Mouse (Mus musculus) naive thymus-derived CD4-positive, alpha-beta T cell, adult 2 months (primary cell): Measurements from ENCODE around the gene Jagn1.
A peak's percentile ranks its signal among the peaks of the same experiment; 100 is the strongest.

ENCODE experiments used
- DNase-seq: peaks from one replicate; pipeline ENCODE4 v3.0.0-alpha.2; 2011; ENCODE audit warnings: low read depth

The Jagn1 gene

GRCm38 (mm10) chr6:113442442-113443090 is at the start of gene Jagn1:
Gene Jagn1 (plus strand): TSS chr6:113442569.
- peak; percentile 96 for DNase-seq

- DNase-seq = no peak
Measured at GRCm38 (mm10) chr6:113393951-113394350, 48.4 kb upstream of the Jagn1 start.

- no peak for DNase-seq
Measured at GRCm38 (mm10) chr6:113394811-113395210, 47.6 kb upstream of the Jagn1 start.

DNA sequence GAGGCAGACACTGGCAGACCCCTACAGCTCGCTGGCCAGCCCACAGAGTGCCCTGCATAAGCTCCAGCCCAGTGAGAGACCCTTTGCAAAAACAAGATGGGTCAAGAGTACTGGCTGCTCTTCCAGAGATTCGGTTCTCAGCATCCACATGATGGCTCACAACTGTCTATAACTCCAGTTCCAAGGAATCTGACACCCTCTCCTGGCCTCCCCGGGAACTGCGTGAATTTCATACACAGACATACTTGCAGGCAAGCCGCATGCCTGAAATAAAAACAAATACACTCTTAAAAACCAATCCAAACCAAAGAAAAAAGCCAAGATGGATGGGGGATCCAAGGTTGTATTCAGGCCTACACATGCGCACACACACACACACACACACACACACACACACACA is 46.9 kb upstream of the Jagn1 start:
- no peak for DNase-seq

GRCm38 (mm10) chr6:113396270-113397030 is 45.9 kb upstream of the Jagn1 start:
- DNase-seq = no peak

DNA sequence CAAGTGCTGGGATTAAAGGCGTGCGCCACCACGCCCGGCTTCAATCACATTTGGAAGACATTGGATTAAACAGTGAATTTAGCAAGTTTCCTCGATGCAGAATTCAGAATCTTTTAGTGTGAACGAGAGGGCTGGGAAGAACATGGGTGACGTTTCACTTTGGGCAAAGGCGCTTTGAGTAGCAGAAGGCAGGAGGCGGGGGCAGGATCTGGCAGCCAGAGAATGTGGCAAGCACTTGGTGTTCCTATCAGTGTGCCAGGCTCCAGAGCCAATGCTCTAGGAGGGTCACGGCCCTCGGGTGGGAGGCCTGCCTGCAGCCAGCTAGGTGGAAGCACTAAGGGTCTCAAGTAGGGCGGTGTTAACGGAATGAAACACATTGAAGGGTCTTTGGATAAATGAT is 40.3 kb upstream of the Jagn1 start:
- no peak for DNase-seq

DNA sequence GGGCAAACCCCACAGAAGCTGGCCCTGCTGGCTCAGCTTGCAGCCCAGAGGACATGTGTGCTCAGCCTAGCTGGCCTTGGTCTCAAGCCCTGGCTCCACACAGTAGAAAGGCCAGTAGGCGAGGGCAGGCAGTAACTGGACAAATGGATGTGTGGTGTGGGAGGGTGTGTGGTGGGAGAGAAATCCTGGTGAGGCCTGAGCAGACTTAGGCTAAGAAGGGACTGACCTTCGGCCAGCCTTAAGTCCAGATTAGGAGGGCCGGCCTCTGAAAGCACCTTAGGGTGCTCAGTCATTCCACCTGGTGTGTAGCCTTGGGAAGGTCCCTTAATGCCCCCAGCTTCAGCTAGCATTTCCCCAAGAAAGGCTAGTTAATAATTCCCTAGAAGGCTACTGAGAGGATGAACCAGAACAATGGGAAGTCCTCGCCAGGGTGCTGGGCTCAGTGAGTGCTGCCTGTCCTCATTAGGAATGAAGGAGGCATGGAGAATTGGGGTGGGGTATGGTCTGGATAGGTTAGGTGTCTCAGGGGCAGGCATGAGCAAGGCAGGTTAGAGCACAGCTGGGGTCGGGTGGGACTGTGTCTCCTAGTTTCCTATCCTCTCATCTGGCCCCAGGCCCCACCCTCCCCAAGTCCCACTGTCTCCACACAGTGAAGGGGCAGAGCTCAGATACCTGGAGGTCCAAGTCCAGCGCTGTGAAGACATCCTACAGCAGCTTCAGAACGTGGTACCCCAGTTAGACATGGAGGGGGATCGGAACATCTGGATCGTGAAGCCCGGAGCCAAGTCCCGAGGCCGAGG is 37.5 kb upstream of the Jagn1 start:
- DNase-seq = no peak

DNA sequence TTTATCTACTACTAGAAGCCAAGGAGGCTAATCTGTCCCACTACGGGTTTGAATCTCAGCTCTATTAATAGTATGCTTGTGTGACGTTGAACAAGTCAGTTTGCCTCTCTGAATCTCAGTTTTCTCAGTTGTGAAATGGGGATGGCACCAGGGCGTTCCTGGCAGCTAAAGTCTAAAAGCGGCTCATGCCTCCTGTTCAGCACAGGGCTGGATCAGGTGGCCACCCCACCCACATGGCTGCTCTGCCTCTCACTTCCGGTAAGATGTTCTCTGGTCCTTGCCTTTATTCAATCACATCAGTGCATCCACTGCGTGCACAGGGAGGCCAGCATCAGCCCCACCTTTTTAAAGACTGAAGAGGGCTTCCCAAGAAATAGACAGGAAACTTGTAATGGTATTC is 36.9 kb upstream of the Jagn1 start:
- no peak for DNase-seq

GRCm38 (mm10) chr6:113406683-113407082 is 35.7 kb upstream of the Jagn1 start:
- DNase-seq = no peak

DNA sequence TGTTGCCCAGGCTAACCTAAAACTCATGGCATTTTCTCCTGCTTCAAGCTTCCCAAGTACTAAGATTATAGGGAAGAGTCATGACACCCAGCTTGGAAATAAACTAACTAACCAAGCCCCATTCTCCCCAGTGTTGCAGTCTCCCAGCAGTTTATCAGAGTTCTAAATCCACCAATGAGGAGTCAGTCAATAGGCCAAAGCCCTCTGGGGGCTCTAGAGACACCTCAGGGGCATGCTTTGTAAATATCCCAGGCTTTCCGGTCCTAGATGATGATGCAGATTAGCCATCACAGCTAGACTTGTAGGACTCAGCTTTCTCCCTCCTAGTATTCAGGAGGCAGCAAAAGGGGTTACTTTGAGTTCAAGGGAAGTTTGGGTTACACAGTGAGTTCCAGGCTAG is 32.4 kb upstream of the Jagn1 start:
- no peak for DNase-seq

GRCm38 (mm10) chr6:113416416-113416815 is 26.0 kb upstream of the Jagn1 start:
- DNase-seq = no peak

DNA sequence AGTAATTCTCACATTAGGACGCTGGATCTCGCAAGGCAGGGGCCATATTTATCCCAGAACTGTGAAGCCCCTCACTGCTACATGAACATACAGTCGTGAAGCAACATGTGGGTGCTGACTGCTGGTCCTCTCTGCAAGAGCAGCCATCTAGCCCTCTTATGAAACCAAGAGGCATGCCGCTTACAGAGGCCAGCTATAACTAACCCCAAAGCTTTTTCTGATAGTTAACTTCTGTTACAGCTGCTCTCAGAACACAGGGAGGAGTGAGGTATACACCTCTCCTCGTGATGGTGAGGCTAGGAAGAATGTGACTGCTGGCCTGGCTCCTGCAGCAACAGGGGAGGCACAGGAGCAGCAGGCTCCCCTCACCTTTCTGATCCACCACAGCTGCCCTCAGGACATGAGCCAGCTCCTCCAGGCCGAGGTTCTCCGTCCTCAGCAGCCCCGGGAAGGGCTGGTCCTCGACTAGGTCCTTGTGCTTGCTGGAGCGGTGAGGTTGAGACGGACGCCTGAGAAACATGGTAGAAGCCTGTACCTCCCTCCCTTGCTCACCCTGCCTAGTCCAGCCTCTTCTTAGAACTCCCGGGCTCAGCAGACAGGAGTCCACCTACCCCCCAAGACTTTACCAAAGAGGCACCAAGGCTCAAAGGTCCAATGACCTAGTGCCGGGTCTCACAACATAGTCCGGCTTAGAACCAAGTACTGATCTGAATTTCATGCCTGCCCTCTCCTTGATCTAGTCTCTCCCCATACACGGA is 23.7 kb upstream of the Jagn1 start:
- DNase-seq = no peak

- peak; percentile 99 for DNase-seq
Measured at GRCm38 (mm10) chr6:113419199-113419587, 23.2 kb upstream of the Jagn1 start, which contains the start of gene Rpusd3. Gene Rpusd3 (minus strand): TSS chr6:113419340.

DNA sequence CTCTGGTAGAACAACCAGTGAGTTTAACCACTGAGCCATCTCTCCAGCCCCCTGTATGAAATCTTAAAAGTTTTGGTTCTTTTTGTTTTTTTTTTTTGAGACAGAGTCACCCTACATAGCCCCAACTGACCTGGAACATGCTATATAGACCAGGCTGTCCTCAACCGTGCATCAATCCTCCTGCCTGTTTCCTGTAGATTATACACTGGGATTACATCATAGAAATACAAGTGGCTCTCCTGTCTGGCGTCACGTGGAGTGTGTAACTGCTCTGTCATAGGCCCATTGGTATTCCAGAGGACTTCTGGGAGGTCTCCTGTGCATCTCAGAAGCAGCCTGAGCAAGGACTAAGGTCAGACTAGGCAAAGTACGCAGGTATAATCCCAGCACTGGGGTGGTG is 19.4 kb upstream of the Jagn1 start:
- no peak for DNase-seq

DNA sequence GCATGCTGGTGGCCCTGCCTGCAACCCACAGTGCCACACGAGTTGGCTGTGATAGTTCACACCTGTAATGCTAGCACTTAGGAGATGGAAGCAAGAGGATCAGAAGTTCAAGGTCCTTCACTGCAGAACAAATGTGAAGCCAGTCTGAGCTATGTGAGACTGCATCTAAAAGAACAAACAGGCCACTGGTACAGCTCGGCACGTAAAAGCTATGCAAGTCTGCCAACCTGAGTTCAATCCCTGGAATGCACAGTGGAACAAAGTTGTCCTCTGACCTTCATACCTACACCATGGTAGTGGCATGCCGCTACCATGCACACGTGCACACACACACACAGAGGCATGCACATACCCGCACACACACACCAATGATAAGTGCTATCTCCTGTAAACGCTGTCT is 18.2 kb upstream of the Jagn1 start:
- no peak for DNase-seq

DNA sequence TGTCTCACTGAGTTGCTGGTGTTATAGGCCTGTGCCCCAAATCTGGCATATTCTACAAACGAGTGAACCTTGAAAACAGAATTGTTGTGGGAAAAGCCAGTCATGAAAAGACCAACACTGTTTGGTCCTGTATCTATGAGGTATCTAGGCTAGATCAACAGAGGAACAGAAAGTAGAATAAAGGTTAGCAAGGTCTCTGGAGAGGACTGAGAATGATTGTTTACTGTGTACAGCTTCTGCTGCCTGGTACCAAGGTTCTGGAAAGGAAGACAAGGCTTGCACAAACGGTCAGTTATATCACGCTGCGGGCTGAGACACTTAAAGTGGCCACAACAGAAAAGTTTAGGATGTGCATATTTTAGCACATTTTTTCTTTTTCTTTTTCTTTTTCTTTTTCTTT is 15.7 kb upstream of the Jagn1 start:
- DNase-seq = no peak

DNA sequence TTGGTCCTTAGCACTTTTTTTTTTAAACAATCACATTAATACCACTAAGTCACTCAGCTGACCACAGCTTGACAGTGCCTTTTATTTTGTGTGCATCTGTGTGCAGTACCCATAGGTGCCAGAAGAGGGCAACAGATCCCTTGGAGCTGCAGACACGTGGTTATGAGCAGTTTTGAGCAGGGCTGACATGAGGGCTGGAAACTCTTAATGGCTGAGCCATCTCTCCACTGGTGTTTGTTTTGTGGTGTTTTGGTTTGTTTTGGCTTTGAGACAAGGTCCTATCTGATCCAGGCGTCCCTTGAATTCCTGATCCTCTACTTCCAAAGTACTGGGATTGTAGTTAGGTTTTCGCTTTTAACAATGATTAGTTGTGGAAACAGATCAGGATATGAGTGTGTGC is 15.0 kb upstream of the Jagn1 start:
- DNase-seq = peak; percentile 69

DNA sequence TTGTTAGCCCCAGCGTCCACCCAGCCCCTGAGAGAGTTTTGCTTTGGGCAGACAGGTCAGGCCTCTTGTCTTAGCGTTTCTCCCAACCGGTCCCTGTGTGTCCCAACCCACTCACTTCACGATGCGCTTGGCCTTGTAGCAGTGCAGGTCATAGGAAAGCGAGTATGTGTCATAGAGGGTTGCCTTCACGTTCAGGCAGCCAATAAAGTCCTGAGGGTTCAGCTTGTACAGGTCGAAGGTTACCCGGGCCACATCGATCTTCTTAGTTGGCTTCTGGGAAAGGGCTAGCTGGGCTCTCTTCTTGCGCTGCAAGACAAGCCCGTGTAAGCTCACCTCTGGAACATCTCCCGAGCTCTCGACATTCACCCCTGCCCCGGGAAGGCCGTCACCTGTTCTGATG is 14.4 kb upstream of the Jagn1 start:
- no peak for DNase-seq

GRCm38 (mm10) chr6:113429965-113430364 is 12.4 kb upstream of the Jagn1 start:
- no peak for DNase-seq

- DNase-seq = no peak
Measured at GRCm38 (mm10) chr6:113430846-113431245, 11.5 kb upstream of the Jagn1 start.

DNA sequence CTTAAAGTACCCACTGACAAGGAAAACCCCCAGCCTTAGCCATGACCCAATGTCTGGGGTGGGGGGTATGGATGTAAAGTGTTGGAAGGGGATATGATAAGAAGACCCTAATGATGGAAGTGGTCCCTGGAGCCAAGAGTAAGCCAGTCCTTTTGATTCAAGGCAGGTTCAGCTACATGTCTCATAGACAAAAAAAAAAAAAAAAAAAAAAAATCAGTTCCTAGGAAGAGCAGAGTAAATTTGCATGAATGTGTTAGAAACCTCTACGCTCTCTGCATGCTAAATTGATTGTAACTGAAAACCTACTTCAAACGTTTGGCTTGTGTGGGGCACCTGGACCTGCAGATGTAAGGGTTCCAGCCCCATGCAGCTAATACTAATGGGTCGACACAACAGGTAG is 10.6 kb upstream of the Jagn1 start:
- no peak for DNase-seq

GRCm38 (mm10) chr6:113433661-113434060 is 8.7 kb upstream of the Jagn1 start:
- no peak for DNase-seq
